23 mouse cellular contexts compared by ENCODE assay signal in the genomic region with DNA sequence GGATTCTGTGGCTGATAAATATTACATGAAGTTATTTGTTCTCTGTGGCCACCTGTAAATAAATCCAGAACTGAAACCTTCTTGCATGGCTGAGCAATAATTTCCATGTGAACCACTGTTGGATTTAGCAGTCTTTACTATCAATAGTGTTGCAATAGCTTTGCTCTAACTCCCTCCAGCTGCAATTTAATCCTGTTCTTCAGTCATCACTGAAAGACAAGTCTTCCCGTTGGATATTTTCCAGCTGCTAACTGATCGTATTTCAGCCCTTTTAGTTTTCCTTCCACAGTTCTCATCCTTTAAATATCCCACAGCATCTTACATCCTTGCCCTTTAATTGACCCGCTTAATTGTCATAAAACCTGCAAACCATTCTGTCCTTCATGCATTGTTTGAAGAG. TPM values are rescaled to one million over a fixed set of nuclear protein-coding genes. Genes with fewer than 3 reads are reported as not detected.
"Had no signal": no experiment of that assay in that cellular context is flagged by ENCODE, and none has a peak within 500 bp of the region (broad histone marks: within the 10 kb centered on the region; RNA-seq: fewer than 3 reads in every experiment).

No protein-coding gene starts in this region.

- H3K27ac ChIP-seq: layer of hippocampus, adult 2 months; limb, embryonic 15.5 days; liver, embryonic 14.5 days; lung, embryonic 15.5 days; neural tube, embryonic 12.5 days; neural tube, embryonic 15.5 days; stomach, postnatal 0 days had no signal

- H3K4me2 ChIP-seq: limb, embryonic 15.5 days; liver, embryonic 11.5 days; lung, embryonic 15.5 days; midbrain, embryonic 11.5 days; neural tube, embryonic 12.5 days; neural tube, embryonic 15.5 days had no signal

- H3K27me3 ChIP-seq: limb, embryonic 15.5 days; lung, embryonic 15.5 days; neural tube, embryonic 12.5 days; neural tube, embryonic 15.5 days had no signal

- H3K9ac ChIP-seq: limb, embryonic 15.5 days; liver, embryonic 14.5 days; liver, postnatal 0 days; lung, embryonic 15.5 days; neural tube, embryonic 12.5 days; neural tube, embryonic 15.5 days had no signal

- H3K4me1 ChIP-seq: limb, embryonic 15.5 days; lung, embryonic 15.5 days; neural tube, embryonic 12.5 days; neural tube, embryonic 15.5 days had no signal

- H3K36me3 ChIP-seq: limb, embryonic 15.5 days; lung, embryonic 15.5 days; neural tube, embryonic 12.5 days; neural tube, embryonic 15.5 days had no signal

- H3K4me3 ChIP-seq: layer of hippocampus, adult 2 months; limb, embryonic 15.5 days; lung, embryonic 15.5 days; neural tube, embryonic 12.5 days; neural tube, embryonic 15.5 days had no signal

- DNase-seq: kidney, adult 18-20 months; kidney, postnatal 25 days; layer of hippocampus, adult 9-11 months; liver, postnatal 0 days; lung, postnatal 10 days; lung, postnatal 4 days; midbrain, embryonic 14.5 days; right cerebral cortex, adult 18-20 months; right cerebral cortex, postnatal 25 days; thymus, adult 2 months; thymus, postnatal 14 days; thymus, postnatal 4 days had no signal

- H3K9me3 ChIP-seq: limb, embryonic 15.5 days; lung, embryonic 15.5 days; neural tube, embryonic 12.5 days; neural tube, embryonic 15.5 days had no signal

- ATAC-seq: intestine, embryonic 16.5 days; liver, postnatal 0 days had no signal

RNA-seq across cellular contexts. Expression of a gene that starts 55.3 kb away (rescaled TPM):
- polyA plus RNA-seq: small intestine, adult 2 months had no signal
